Mouse (Mus musculus) heart, adult 2 months (tissue): ENCODE measurements around the gene Tmem200a. TPM values are rescaled to one million over a fixed set of nuclear protein-coding genes. Genes with fewer than 3 reads are reported as not detected.

Source experiments
- DNase-seq, 2 experiments: peaks; one replicate each; pipeline ENCODE4 v3.0.0; 2021
- H3K27ac ChIP-seq: fragments of 200-600 bp; 2 replicates; pipeline ENCODE4 v1.8.1; 2022
- H3K27me3 ChIP-seq: fragments of 200-500 bp; 2 replicates; pipeline ENCODE4 v1.6.1; 2012; ENCODE audit warnings: mild to moderate bottlenecking, low read length, inconsistent platforms, mixed read lengths; ENCODE audit not compliant: control insufficient read depth, insufficient read depth
- H3K36me3 ChIP-seq: fragments of 200-500 bp; 2 replicates; pipeline ENCODE4 v1.6.1; 2012; ENCODE audit warnings: low read length, inconsistent platforms; ENCODE audit not compliant: control insufficient read depth, insufficient read depth
- H3K4me1 ChIP-seq: fragments of 200-500 bp; 2 replicates; pipeline ENCODE4 v1.6.1; 2011; ENCODE audit warnings: low read length; ENCODE audit not compliant: control insufficient read depth, insufficient read depth
- H3K4me3 ChIP-seq: fragments of 200-600 bp; 2 replicates; pipeline ENCODE4 v1.8.1; 2022
- H3K79me2 ChIP-seq: fragments of 200-500 bp; replicated peaks from 2 replicates; pipeline ENCODE4 v1.6.1; 2012; ENCODE audit warnings: mild to moderate bottlenecking, inconsistent platforms, low read length, moderate library complexity, mixed read lengths; ENCODE audit not compliant: control insufficient read depth, insufficient read depth
- H3K9ac ChIP-seq: fragments of 200-500 bp; 2 replicates; pipeline ENCODE4 v1.6.1; 2012; ENCODE audit warnings: low read depth, mild to moderate bottlenecking, control low read depth, inconsistent platforms, low read length, mixed read lengths
- CTCF ChIP-seq: fragments of 200-600 bp; IDR thresholded peaks from 2 replicates; pipeline ENCODE4 v1.8.1; 2022; ENCODE audit warnings: antibody characterized with exemption, mild to moderate bottlenecking, moderate library complexity
- EP300 ChIP-seq: fragments of 200-500 bp; IDR thresholded peaks from 2 replicates; pipeline ENCODE4 v1.6.1; 2011; ENCODE audit warnings: low read depth, low read length, control low read depth; ENCODE audit not compliant: insufficient read depth
- POLR2A ChIP-seq: fragments of 200-500 bp; IDR thresholded peaks from 2 replicates; pipeline ENCODE4 v1.6.1; 2011; ENCODE audit warnings: mild to moderate bottlenecking, low read depth, low read length, control low read depth; ENCODE audit not compliant: insufficient read depth
- WGBS: fragments of 180-500 bp; shearing (Covaris S2); methylation state at CpG from one replicate; pipeline ENCODE4 v1.1.7; 2018; 5-methylcytosine and 5-hydroxymethylcytosine counted together
- intact Hi-C: fragments of 180-260 bp; cut with DNase I; formaldehyde crosslinking; loops from one replicate; pipeline ENCODE4 v1.15.1; 2025
- polyA plus RNA-seq: library from polyadenylated mRNA; depleted of rRNA; stranded (reverse); fragments of >200 nt; gene quantifications from 2 replicates; pipeline ENCODE4 v1.2.3, GENCODE M21; 2012
- total RNA-seq, 2 experiments: library from RNA; stranded (reverse); gene quantifications; 2 replicates each; pipeline ENCODE4 v1.2.3; 2021

The Tmem200a gene
- total and polyA plus RNA-seq, 3 experiments = 0.04 to 0.09 TPM; not detected in 1

- intact Hi-C loops = no loop called here
- Histone ChIP-seq H3K36me3 (no peaks in the 10 kb centered on the region), H3K4me1 (no peaks in the 10 kb centered on the region), H3K4me3 (no peak overlapping the region), H3K27ac (no peak overlapping the region), H3K9ac (no peak overlapping the region), H3K27me3 (no peaks in the 10 kb centered on the region), H3K79me2 (no peaks in the 10 kb centered on the region)
- WGBS = 6% methylated on average over 12 of the region's 12 CpGs
- DNase-seq = no peak
- TF ChIP-seq EP300 (no peak), POLR2A (no peak), CTCF (no peak)
Observed at GRCm38 (mm10) chr10:25929401-25930150, 149.3 kb downstream of the Tmem200a start.

DNA sequence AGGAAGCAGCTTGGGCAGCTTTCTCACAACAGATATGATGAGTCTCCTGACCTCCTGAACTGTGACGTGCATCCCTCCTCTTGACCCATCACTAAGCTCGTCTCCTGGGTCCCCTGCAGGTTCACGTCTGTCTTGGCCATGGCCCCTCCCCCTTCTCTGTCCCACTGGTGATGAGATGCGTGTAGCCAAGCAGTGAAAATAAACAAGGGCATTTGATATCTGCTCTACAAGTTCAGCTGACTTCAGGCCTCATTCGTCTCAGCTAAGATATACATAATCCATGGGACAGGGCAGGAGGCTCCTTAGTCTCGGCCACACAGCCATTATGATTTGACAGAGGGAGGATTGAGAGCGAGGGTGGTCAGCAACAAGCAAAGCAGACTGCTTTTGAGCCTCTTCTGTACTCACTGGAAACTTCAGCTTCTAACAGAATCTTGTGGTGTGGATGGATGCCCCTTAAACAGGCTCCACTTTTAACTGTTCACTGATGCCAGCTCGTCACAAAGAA, 149.9 kb downstream of the Tmem200a start:
- Histone ChIP-seq H3K27ac (no peak overlapping the region), H3K4me1 (no peaks in the 10 kb centered on the region), H3K4me3 (no peak overlapping the region), H3K9ac (no peak overlapping the region), H3K36me3 (no peaks in the 10 kb centered on the region), H3K79me2 (no peaks in the 10 kb centered on the region), H3K27me3 (no peaks in the 10 kb centered on the region)
- 46% methylated on average over 8 of the region's 8 CpGs for WGBS
- no peak for TF ChIP-seq POLR2A
- no peak for TF ChIP-seq EP300
- no peak for TF ChIP-seq CTCF
- intact Hi-C loops = no loop called here
- no peak for DNase-seq

GRCm38 (mm10) chr10:25928448-25928786, 150.4 kb downstream of the Tmem200a start:
- Histone ChIP-seq H3K27me3 (no peaks in the 10 kb centered on the region), H3K79me2 (no peaks in the 10 kb centered on the region), H3K27ac (no peak overlapping the region), H3K4me1 (no peaks in the 10 kb centered on the region), H3K9ac (no peak overlapping the region), H3K4me3 (no peak overlapping the region), H3K36me3 (no peaks in the 10 kb centered on the region)
- WGBS = 60% methylated on average over 3 of the region's 3 CpGs
- no peak for DNase-seq
- TF ChIP-seq POLR2A (no peak), EP300 (no peak), CTCF (no peak)
- intact Hi-C loops = no loop called here

GRCm38 (mm10) chr10:25927553-25928447, 151.1 kb downstream of the Tmem200a start:
- Histone ChIP-seq H3K4me3 (no peak overlapping the region), H3K9ac (no peak overlapping the region), H3K4me1 (no peaks in the 10 kb centered on the region), H3K27me3 (no peaks in the 10 kb centered on the region), H3K36me3 (no peaks in the 10 kb centered on the region), H3K27ac (no peak overlapping the region), H3K79me2 (no peaks in the 10 kb centered on the region)
- TF ChIP-seq POLR2A = no peak
- no peak for TF ChIP-seq EP300
- TF ChIP-seq CTCF = no peak
- intact Hi-C loops = no loop called here
- DNase-seq = no peak
- WGBS = 64% methylated on average over 11 of the region's 11 CpGs

- Histone ChIP-seq H3K79me2 (no peaks in the 10 kb centered on the region), H3K4me3 (no peak overlapping the region), H3K27ac (no peak overlapping the region), H3K4me1 (no peaks in the 10 kb centered on the region), H3K36me3 (no peaks in the 10 kb centered on the region), H3K9ac (no peak overlapping the region), H3K27me3 (no peaks in the 10 kb centered on the region)
- intact Hi-C loops = no loop called here
- DNase-seq = no peak
- TF ChIP-seq CTCF (no peak), POLR2A (no peak), EP300 (no peak)
- 62% methylated on average over 4 of the region's 4 CpGs for WGBS
Observed at GRCm38 (mm10) chr10:25920640-25921278, 158.1 kb downstream of the Tmem200a start.
